Mouse (Mus musculus) lung, embryonic 15.5 days (tissue): ENCODE results near the gene Armc8. TPM values are rescaled to one million over a fixed set of nuclear protein-coding genes. Genes with fewer than 3 reads are reported as not detected.

Experiments
- ATAC-seq: fragments of 200-750 bp; cut with Nextera tagmentation; 2 replicates; pipeline ENCODE4 v1.8.0; 2017; ENCODE audit warnings: moderate number of reproducible peaks, borderline replicate concordance; ENCODE audit not compliant: low FRiP score, low TSS enrichment; ENCODE audit errors: extremely low read depth
- H3K27ac ChIP-seq: fragments of 300-500 bp; sonication (generic); 2 replicates; pipeline ENCODE4 v1.5.1; 2015; ENCODE audit warnings: moderate library complexity, mild to moderate bottlenecking, inconsistent platforms
- H3K27me3 ChIP-seq: fragments of 300-500 bp; sonication (generic); 2 replicates; pipeline ENCODE4 v1.6.1; 2015; ENCODE audit warnings: inconsistent platforms
- H3K36me3 ChIP-seq: fragments of 300-500 bp; sonication (generic); 2 replicates; pipeline ENCODE4 v1.6.1; 2015; ENCODE audit warnings: inconsistent platforms
- H3K4me1 ChIP-seq: fragments of 300-500 bp; sonication (generic); 2 replicates; pipeline ENCODE4 v1.6.1; 2015; ENCODE audit warnings: inconsistent platforms
- H3K4me2 ChIP-seq: fragments of 300-500 bp; sonication (generic); 2 replicates; pipeline ENCODE4 v1.6.1; 2015; ENCODE audit warnings: inconsistent platforms, mild to moderate bottlenecking, moderate library complexity
- H3K4me3 ChIP-seq: fragments of 300-500 bp; sonication (generic); 2 replicates; pipeline ENCODE4 v1.5.1; 2015; ENCODE audit warnings: mild to moderate bottlenecking, inconsistent platforms
- H3K9ac ChIP-seq: fragments of 300-500 bp; sonication (generic); 2 replicates; pipeline ENCODE4 v1.6.1; 2015; ENCODE audit warnings: inconsistent platforms
- H3K9me3 ChIP-seq: fragments of 300-500 bp; sonication (generic); 2 replicates; pipeline ENCODE4 v1.6.1; 2016; ENCODE audit warnings: inconsistent platforms
- WGBS: fragments of 180-500 bp; shearing (Covaris S2); methylation state at CpG from one replicate; pipeline ENCODE4 v1.1.7; 2015; 5-methylcytosine and 5-hydroxymethylcytosine counted together
- polyA plus RNA-seq: library from polyadenylated mRNA; unstranded; fragments of >200 nt; fragmentation: Nextera tagmentation; extraction: Ambion mirVana; gene quantifications from 2 replicates; pipeline ENCODE4 v1.2.1, GENCODE M21; 2015

The Armc8 gene
- polyA plus RNA-seq, 1 experiment from 2014 or later = 24.5 TPM

- H3K36me3 ChIP-seq = peaks cover 32% of the 10 kb centered on the region
- WGBS = 93% methylated on average over 4 of the region's 4 CpGs
- no peak overlapping the region for H3K27ac ChIP-seq
- H3K9ac ChIP-seq = no peak overlapping the region
- no peaks in the 10 kb centered on the region for H3K4me1 ChIP-seq
- H3K4me3 ChIP-seq = no peak overlapping the region
- H3K4me2 ChIP-seq = no peak overlapping the region
- no peaks in the 10 kb centered on the region for H3K27me3 ChIP-seq
- H3K9me3 ChIP-seq = no peaks in the 10 kb centered on the region
- ATAC-seq = no peak
Observed at GRCm38 (mm10) chr9:99491050-99491449, 77.6 kb downstream of the Armc8 start.

DNA sequence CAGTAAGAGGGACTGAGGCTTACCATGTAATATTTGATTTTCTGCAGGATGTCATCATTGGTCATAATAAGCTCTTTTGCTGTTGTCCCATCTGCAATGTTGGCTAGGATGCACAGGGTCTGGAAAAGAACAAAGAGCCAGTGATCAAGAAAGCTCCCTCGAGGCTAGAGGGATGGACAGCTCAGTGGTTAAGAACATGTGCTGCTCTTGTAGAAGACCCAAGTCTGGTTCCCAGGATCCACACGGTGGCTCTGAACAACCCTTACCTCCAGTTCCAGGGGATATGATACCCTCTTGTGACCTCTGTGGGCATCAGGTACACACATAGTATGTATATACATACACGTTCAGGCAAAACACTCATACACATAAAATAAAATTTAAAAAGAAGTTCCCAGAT is 80.9 kb downstream of the Armc8 start:
- H3K9ac ChIP-seq = no peak overlapping the region
- no peaks in the 10 kb centered on the region for H3K27me3 ChIP-seq
- H3K36me3 ChIP-seq = peaks cover 34% of the 10 kb centered on the region
- H3K4me3 ChIP-seq = no peak overlapping the region
- H3K27ac ChIP-seq = no peak overlapping the region
- H3K4me1 ChIP-seq = no peaks in the 10 kb centered on the region
- no peak for ATAC-seq
- WGBS = 66% methylated on average over 3 of the region's 3 CpGs
- H3K9me3 ChIP-seq = no peaks in the 10 kb centered on the region
- no peak overlapping the region for H3K4me2 ChIP-seq

DNA sequence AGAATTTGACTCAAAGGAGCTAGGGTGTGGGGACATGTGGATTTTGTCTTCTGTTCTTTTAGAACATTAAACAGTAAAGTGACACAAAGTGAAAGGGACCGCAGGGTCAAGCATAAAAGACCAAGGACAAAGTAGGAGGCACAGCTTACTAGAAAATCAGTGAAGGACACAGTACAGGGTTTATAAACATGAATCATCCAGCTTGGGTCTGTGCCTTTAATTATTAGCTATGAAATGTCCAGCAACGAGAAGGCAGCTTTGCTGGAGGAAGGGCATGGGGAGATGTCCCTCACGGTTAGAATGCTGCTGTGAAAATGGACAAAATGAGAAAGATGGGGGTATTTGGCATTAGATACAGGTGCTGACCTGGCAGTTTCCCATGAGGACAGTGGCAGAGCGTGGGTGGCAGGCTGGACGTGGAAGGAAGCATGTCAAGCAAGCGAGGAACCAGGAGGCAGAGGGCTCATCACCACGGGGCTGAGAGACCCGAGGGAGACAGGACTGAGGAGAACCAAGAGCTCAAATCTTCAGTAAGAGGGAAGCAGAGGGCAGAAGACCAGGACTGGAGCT is 81.5 kb downstream of the Armc8 start:
- WGBS = 76% methylated on average over 8 of the region's 8 CpGs
- no peaks in the 10 kb centered on the region for H3K4me1 ChIP-seq
- no peak overlapping the region for H3K27ac ChIP-seq
- no peak overlapping the region for H3K4me3 ChIP-seq
- H3K36me3 ChIP-seq = peaks cover 37% of the 10 kb centered on the region
- no peak overlapping the region for H3K4me2 ChIP-seq
- no peaks in the 10 kb centered on the region for H3K9me3 ChIP-seq
- H3K9ac ChIP-seq = no peak overlapping the region
- no peaks in the 10 kb centered on the region for H3K27me3 ChIP-seq
- no peak for ATAC-seq

DNA sequence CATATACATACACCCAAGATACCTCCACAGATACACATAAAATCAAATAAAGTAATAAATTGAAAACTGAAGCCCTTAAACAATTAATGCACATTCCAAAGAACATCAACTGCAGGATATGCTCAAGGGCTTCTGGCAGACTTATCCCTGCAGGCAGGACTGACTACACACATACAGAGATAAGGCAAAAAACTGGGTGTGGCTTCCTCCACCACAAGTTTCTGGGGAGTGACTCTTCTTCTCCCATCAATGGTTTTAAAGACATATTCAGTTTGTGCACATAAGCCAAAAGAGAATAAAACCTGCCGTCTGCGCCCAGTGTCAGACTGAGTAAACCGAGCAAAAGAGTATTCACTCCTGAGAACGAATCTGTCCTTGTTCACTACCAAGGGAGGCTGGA is 83.6 kb downstream of the Armc8 start:
- 88% methylated on average over 4 of the region's 4 CpGs for WGBS
- Histone ChIP-seq H3K9me3 (no peaks in the 10 kb centered on the region), H3K9ac (no peak overlapping the region), H3K4me2 (no peak overlapping the region), H3K4me3 (no peak overlapping the region), H3K4me1 (no peaks in the 10 kb centered on the region), H3K27me3 (no peaks in the 10 kb centered on the region), H3K36me3 (peaks cover 31% of the 10 kb centered on the region), H3K27ac (no peak overlapping the region)
- ATAC-seq = no peak

GRCm38 (mm10) chr9:99484632-99485031 is 84.1 kb downstream of the Armc8 start:
- no peaks in the 10 kb centered on the region for H3K9me3 ChIP-seq
- H3K36me3 ChIP-seq = peaks cover 31% of the 10 kb centered on the region

DNA sequence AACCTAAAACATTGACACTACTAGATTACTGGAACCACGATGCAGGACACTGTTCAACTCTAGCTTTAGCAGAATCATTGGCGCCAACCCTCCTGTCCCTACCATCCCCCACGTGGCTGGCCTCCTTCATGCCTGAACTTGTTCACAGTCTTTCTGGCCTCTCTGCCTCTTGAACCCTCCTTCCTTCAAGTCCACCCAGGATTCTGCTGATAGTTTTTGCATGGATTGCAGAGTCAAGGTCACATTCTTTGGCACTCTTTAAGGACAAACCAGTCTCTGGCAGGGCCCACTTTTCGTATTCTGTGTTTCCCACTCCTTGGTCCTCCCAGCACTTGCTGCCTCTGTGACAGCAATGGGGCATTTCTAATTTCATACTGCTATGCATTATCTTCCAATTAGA is 85.5 kb downstream of the Armc8 start:
- no peaks in the 10 kb centered on the region for H3K27me3 ChIP-seq
- 83% methylated on average over 4 of the region's 4 CpGs for WGBS

More at GRCm38 (mm10) chr9:99484632-99485031, 84.1 kb downstream of the Armc8 start:
- no peak overlapping the region for H3K9ac ChIP-seq
- no peak overlapping the region for H3K4me3 ChIP-seq
- no peaks in the 10 kb centered on the region for H3K27me3 ChIP-seq
- ATAC-seq = no peak
- no peak overlapping the region for H3K4me2 ChIP-seq
- no peak overlapping the region for H3K27ac ChIP-seq
- peaks cover under 1% of the 10 kb centered on the region; the same call in 1 of the 2 replicates for H3K4me1 ChIP-seq

GRCm38 (mm10) chr9:99480764-99481163 is 87.9 kb downstream of the Armc8 start:
- H3K4me2 ChIP-seq = no peak overlapping the region
- no peak overlapping the region for H3K9ac ChIP-seq
- no peak overlapping the region for H3K27ac ChIP-seq
- 84% methylated on average over 4 of the region's 4 CpGs for WGBS
- H3K27me3 ChIP-seq = no peaks in the 10 kb centered on the region
- ATAC-seq = no peak
- no peaks in the 10 kb centered on the region for H3K9me3 ChIP-seq
- H3K4me1 ChIP-seq = peaks cover 9% of the 10 kb centered on the region; the same call in 1 of the 2 replicates
- H3K4me3 ChIP-seq = no peak overlapping the region
- H3K36me3 ChIP-seq = peaks cover 10% of the 10 kb centered on the region

More for the DNA sequence above, 85.5 kb downstream of the Armc8 start:
- no peak overlapping the region for H3K4me3 ChIP-seq
- H3K27ac ChIP-seq = no peak overlapping the region
- ATAC-seq = no peak
- H3K4me1 ChIP-seq = peaks cover 9% of the 10 kb centered on the region; the same call in 1 of the 2 replicates
- H3K36me3 ChIP-seq = peaks cover 31% of the 10 kb centered on the region
- H3K4me2 ChIP-seq = no peak overlapping the region
- no peak overlapping the region for H3K9ac ChIP-seq
- H3K9me3 ChIP-seq = no peaks in the 10 kb centered on the region

DNA sequence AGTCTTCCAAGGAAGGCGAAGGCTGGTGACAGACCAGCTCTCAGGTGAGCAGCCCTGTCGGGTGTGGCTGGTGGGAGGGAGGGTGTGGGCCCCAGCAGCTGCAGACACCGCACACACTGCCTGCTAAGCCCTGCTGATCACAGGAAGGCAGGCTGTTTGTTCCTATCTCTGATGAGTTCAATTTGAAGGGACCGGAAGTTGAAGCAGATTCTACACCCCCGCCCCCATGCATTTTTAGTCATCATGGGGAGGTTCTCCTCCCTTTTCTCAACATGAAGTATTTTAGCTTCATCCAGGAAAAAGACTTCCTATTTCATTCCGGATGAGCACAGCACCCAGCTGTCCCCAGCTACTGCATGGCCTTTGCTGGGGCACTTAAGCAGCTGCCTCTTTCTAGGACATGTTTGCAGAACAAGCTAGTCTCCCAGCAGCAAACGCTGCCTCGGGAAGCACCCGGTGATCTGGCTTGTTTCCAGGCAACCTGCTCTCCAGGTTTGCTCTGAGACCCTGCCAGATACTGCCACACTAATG is 89.5 kb downstream of the Armc8 start:
- Histone ChIP-seq H3K36me3 (peaks cover 11% of the 10 kb centered on the region; the same call in 1 of the 2 replicates), H3K9ac (no peak overlapping the region), H3K9me3 (no peaks in the 10 kb centered on the region), H3K27me3 (no peaks in the 10 kb centered on the region), H3K4me2 (no peak overlapping the region), H3K4me1 (peaks cover 9% of the 10 kb centered on the region; the same call in 1 of the 2 replicates), H3K4me3 (no peak overlapping the region), H3K27ac (no peak overlapping the region)
- WGBS = 46% methylated on average over 9 of the region's 9 CpGs
- ATAC-seq = no peak

- Histone ChIP-seq H3K4me2 (no peak overlapping the region), H3K27me3 (no peaks in the 10 kb centered on the region), H3K4me1 (no peaks in the 10 kb centered on the region), H3K9me3 (no peaks in the 10 kb centered on the region), H3K36me3 (peaks cover 4% of the 10 kb centered on the region; the same call in 1 of the 2 replicates), H3K9ac (no peak overlapping the region), H3K27ac (no peak overlapping the region), H3K4me3 (no peak overlapping the region)
- ATAC-seq = no peak
- 69% methylated on average over 7 of the region's 7 CpGs for WGBS
Observed at GRCm38 (mm10) chr9:99471334-99471733, 97.4 kb downstream of the Armc8 start.

DNA sequence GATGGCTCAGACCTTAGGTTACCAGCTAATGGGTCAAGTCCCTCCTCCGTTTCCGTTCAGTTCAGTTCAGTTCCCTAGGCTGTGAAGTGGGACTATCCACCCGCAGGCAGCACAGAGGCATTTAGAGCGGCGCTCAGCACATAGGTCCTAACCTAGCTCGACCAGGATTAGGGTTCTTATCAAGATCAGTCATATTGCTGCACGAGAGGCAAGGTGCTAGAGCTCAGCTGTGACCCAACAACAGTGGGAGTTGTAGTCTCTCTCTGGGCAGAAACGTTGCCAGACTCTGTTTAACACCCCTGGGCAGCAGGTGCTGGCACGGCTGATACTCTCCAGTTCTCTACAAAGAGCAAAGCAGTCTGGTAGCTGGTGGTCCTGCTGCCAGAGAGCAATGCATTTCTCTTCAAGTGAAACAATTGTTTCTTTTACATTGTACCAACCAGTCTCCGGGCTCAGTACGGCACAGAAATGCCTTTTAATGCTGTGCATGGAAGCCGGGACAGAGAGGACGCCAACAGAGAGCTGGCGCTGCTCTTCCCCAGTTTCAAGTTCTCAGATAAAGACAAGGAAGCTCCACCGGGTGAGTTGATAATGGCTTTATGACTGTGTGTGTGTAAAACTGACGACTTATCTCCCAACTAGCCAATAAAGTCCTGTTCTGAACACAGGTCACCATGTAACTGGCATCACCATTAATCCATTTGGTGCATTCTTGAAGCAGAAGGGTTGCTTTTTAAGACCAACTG is 98.2 kb downstream of the Armc8 start:
- Histone ChIP-seq H3K9me3 (no peaks in the 10 kb centered on the region), H3K27ac (no peak overlapping the region), H3K9ac (no peak overlapping the region), H3K4me1 (no peaks in the 10 kb centered on the region), H3K4me3 (no peak overlapping the region), H3K4me2 (no peak overlapping the region), H3K27me3 (no peaks in the 10 kb centered on the region), H3K36me3 (peaks cover 3% of the 10 kb centered on the region; the same call in 1 of the 2 replicates)
- ATAC-seq = no peak
- WGBS = 54% methylated on average over 16 of the region's 16 CpGs

DNA sequence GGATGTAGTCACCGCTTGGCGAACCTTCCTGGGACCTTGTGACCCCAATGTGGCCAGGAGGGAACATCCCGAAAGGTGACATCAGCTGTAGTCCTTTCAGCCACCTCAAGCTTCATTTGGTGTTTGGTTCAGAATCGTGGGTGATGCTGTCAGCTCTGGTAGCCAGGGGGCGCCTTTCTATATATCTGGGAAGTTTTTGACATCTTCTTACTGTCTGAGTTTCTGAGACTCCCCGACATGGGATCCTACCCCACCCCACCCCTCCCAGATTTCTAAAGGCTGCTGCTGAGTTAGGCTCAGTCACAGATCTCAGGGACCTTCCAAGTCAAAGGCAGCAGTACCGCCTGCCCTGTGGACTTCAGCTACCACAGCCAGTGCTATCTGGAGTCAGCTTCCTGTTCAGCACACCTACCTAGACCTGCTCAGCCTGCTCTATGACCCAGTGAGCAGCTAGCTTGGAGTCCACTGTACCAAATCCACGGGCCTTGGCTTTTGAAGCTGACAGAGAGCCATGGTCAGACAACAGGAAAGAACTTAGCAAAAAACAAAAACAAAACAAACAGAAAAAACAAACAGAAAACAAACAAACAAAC is 98.9 kb downstream of the Armc8 start:
- H3K4me2 ChIP-seq = no peak overlapping the region
- no peaks in the 10 kb centered on the region for H3K4me1 ChIP-seq
- ATAC-seq = no peak
- H3K27ac ChIP-seq = no peak overlapping the region
- no peak overlapping the region for H3K4me3 ChIP-seq
- H3K9me3 ChIP-seq = no peaks in the 10 kb centered on the region
- 55% methylated on average over 8 of the region's 8 CpGs for WGBS
- no peaks in the 10 kb centered on the region for H3K27me3 ChIP-seq
- no peak overlapping the region for H3K9ac ChIP-seq
- no peaks in the 10 kb centered on the region for H3K36me3 ChIP-seq

GRCm38 (mm10) chr9:99468572-99468971 is 100.1 kb downstream of the Armc8 start:
- WGBS = 64% methylated on average over 9 of the region's 9 CpGs
- Histone ChIP-seq H3K36me3 (no peaks in the 10 kb centered on the region), H3K27ac (no peak overlapping the region), H3K4me2 (no peak overlapping the region), H3K27me3 (no peaks in the 10 kb centered on the region), H3K9me3 (no peaks in the 10 kb centered on the region), H3K4me1 (no peaks in the 10 kb centered on the region), H3K4me3 (no peak overlapping the region), H3K9ac (no peak overlapping the region)
- ATAC-seq = no peak
